Mouse (Mus musculus) lung, adult 2 months (tissue): ENCODE measurements around the gene Adamtsl5.

ENCODE experiments used
- CTCF ChIP-seq: fragments of 200-500 bp; IDR thresholded peaks from 2 replicates; pipeline ENCODE4 v1.5.1; 2011; ENCODE audit warnings: mild to moderate bottlenecking, low read length, control low read depth; ENCODE audit not compliant: insufficient read depth
- POLR2A ChIP-seq: fragments of 200-500 bp; IDR thresholded peaks from 2 replicates; pipeline ENCODE4 v1.6.1; 2011; ENCODE audit warnings: low read depth, mild to moderate bottlenecking, control low read depth, low read length, borderline replicate concordance; ENCODE audit errors: extremely low read depth

DNA sequence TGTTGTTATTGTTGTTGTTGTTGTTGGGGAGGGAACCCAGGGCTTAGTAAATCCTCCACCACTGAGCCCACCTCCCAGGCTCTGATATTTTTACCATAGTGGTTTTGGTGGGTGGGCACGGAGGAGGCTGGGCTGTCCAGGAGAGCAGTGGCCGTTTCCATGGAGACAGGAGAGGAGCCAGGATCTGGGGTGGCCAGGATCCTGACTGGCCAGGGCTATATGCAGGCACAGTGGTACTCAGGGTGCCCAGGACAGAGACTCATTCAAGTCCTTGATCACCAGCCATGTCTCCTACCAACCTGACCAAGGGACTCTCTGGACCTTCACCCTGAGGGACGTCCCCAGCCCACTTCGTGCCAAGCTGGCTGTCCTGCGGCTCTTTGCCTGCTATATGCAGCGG lies 15.5 kb upstream of the Adamtsl5 start:
- no peak for TF ChIP-seq CTCF
- no peak for TF ChIP-seq POLR2A
